Mouse (Mus musculus) hindbrain, embryonic 14.5 days (tissue): ENCODE data around the gene Faap24. TPM values are rescaled to one million over a fixed set of nuclear protein-coding genes. Genes with fewer than 3 reads are reported as not detected.

Source experiments
- ATAC-seq: fragments of 200-750 bp; cut with Nextera tagmentation; 2 replicates; pipeline ENCODE4 v1.8.0; 2017; ENCODE audit warnings: moderate number of reproducible peaks, mild to moderate bottlenecking, moderate TSS enrichment, moderate library complexity; ENCODE audit not compliant: low FRiP score
- DNase-seq: peaks from one replicate; pipeline ENCODE4 v3.0.0-alpha.2; 2015; ENCODE audit warnings: low spot score
- H3K27ac ChIP-seq: fragments of 300-500 bp; sonication (generic); 2 replicates; pipeline ENCODE4 v1.5.1; 2014; ENCODE audit warnings: mild to moderate bottlenecking, moderate library complexity
- H3K27me3 ChIP-seq: fragments of 300-500 bp; sonication (generic); 2 replicates; pipeline ENCODE4 v1.6.1; 2014; ENCODE audit warnings: mild to moderate bottlenecking, low read length, mixed read lengths; ENCODE audit not compliant: control insufficient read depth, insufficient read depth
- H3K36me3 ChIP-seq: fragments of 300-500 bp; sonication (generic); replicated peaks from 2 replicates; pipeline ENCODE4 v1.6.1; 2014; ENCODE audit not compliant: control insufficient read depth, insufficient read depth
- H3K4me1 ChIP-seq: fragments of 300-500 bp; sonication (generic); replicated peaks from 2 replicates; pipeline ENCODE4 v1.6.1; 2014; ENCODE audit warnings: antibody characterized with exemption, low read length, mixed read lengths; ENCODE audit not compliant: control insufficient read depth, insufficient read depth
- H3K4me2 ChIP-seq: fragments of 300-500 bp; sonication (generic); replicated peaks from 2 replicates; pipeline ENCODE4 v1.6.1; 2014; ENCODE audit warnings: mild to moderate bottlenecking, moderate library complexity
- H3K4me3 ChIP-seq: fragments of 300-500 bp; sonication (generic); replicated peaks from 2 replicates; pipeline ENCODE4 v1.5.1; 2014; ENCODE audit warnings: mild to moderate bottlenecking, low read length
- H3K9ac ChIP-seq: fragments of 300-500 bp; sonication (generic); 2 replicates; pipeline ENCODE4 v1.6.1; 2014
- H3K9me3 ChIP-seq: fragments of 300-500 bp; sonication (generic); 2 replicates; pipeline ENCODE4 v1.6.1; 2016; ENCODE audit warnings: low read length; ENCODE audit not compliant: control insufficient read depth
- WGBS: fragments of 180-500 bp; shearing (Covaris S2); extraction: QIAGEN DNeasy Blood & Tissue Kit; methylation state at CpG from one replicate; pipeline ENCODE4 v1.1.7; 2014; 5-methylcytosine and 5-hydroxymethylcytosine counted together
- polyA plus RNA-seq: library from polyadenylated mRNA; unstranded; fragments of >200 nt; fragmentation: Nextera tagmentation; extraction: Ambion mirVana; gene quantifications from 2 replicates; pipeline ENCODE4 v1.2.1, GENCODE M21; 2014

The Faap24 gene
- polyA plus RNA-seq: 14.6 and 17.5 TPM in 2 replicates

DNA sequence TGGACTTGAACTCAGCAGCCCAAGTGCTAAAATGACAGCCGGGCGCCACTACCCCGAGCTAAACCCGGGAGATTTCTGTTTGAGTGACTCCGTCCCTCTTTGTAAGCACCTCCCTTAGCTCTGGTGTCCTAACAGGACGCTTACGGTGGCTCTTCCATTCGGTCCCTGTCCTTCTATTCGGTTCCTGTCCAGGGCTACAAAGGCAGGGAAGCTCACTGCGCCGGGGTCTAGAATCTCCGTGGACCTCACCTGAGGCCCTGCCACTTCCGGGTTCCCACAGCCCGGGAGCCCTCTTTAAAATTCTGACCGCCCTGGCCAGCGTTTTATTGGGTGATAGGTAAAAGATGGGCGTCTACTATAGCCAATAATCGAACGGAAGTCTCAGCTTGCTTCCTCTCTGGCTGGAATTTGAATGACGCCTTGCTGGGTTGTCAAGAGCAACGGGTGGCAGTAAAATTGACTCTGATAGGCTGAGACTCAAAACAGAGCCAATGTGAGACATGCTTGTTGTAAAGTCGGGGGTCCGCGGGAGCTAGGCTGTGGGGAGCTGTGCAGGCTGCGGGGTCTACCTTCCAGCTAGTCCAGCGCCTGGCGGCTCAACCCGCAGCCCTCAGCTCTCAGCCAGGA is at the start of gene Faap24, which contains the start of gene Cep89:
Gene Faap24, minus strand, starts transcription at position 295 of the 627 bp plus-strand sequence.
Gene Cep89, plus strand, starts transcription at position 494 of the 627 bp plus-strand sequence.
- under 1% methylated on average over 28 of the region's 28 CpGs for WGBS
- Histone ChIP-seq H3K4me3 (peak within 1 kb of the TSS; percentile 53), H3K9me3 (no peaks in the 10 kb centered on the region), H3K27me3 (no peaks in the 10 kb centered on the region), H3K4me1 (peaks cover 19% of the 10 kb centered on the region), H3K4me2 (peak within 1 kb of the TSS; percentile 83), H3K36me3 (peaks cover 32% of the 10 kb centered on the region), H3K9ac (peak within 1 kb of the TSS; percentile 70), H3K27ac (0 out of 2 replicates have a peak within 1 kb of the TSS, but pooled peaks have one; percentile 47)
- peak; percentile 99 for ATAC-seq
- DNase-seq: peak; percentile 99

DNA sequence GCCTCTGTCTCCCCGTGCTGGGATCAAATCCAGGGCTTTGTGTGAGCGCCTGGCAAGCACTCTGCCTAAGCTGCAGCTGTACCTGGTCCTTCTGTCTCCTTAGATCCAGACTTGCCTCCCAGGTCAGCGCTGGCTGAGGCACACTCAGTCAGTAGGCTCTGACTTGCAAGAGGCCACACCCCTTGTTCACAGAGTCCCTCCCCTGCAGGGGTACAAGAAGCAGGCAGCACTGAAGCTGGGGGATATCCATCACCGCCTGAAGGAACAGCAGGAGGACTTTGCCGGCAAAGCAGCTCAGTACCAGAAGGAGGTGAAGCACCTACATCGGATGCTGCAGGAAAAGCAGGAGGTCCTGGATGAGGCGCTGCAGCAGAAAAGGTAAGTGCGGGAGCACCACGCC is 38.6 kb upstream of the Faap24 start:
- WGBS: 83% methylated on average over 9 of the region's 9 CpGs
- Histone ChIP-seq H3K4me2 (no peak overlapping the region), H3K9ac (no peak overlapping the region), H3K27ac (no peak overlapping the region), H3K9me3 (no peaks in the 10 kb centered on the region), H3K27me3 (no peaks in the 10 kb centered on the region), H3K4me1 (no peaks in the 10 kb centered on the region), H3K4me3 (no peak overlapping the region), H3K36me3 (peaks cover 62% of the 10 kb centered on the region)
- ATAC-seq (no peak), DNase-seq (no peak)

DNA sequence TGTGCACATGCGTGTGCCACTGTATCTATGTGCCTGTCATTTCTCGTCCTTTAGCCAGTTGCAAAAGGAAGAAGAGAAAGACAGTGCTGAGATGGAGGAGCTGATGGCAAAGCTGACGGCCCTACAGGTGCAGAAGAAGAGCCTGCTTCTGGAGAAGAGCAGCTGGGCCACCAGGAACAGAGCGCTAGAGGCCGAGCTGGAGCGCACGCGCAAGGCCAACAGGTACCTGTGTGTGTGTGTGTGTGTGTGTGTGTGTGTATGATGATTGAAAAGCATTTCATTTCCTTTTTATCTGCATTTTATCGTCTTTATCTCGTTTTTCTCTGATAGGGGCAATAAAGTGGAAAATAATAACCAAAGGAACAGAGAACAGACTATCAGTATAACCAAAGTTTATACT is 31.5 kb upstream of the Faap24 start:
- ATAC-seq: no peak

DNA sequence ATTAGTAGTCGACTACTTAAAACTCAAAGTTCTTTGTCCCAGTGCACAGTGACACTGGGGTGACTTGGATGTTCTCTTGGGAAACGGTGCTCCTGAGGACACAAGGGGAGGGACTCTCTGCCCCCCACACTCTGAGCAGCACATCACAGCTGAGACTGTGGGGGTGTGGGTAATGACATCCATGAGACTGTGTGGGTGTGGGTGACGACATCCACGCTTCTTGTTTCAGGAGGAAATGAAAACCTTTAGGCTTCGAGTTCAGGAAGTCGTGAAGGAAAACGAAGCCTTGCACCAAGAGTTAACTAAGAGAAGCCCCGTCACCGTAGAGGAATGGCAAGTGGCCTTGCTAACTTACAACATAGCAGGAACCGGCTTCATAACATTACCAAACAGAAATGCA is 26.4 kb upstream of the Faap24 start:
- Histone ChIP-seq H3K4me1 (no peaks in the 10 kb centered on the region), H3K9me3 (no peaks in the 10 kb centered on the region), H3K27me3 (no peaks in the 10 kb centered on the region), H3K4me3 (no peak overlapping the region), H3K9ac (no peak overlapping the region), H3K36me3 (peaks cover 86% of the 10 kb centered on the region), H3K27ac (no peak overlapping the region), H3K4me2 (no peak overlapping the region)
- no peak for DNase-seq
- ATAC-seq: no peak
- WGBS: 90% methylated on average over 10 of the region's 10 CpGs

More for the DNA sequence above, 31.5 kb upstream of the Faap24 start:
- H3K27ac ChIP-seq: no peak overlapping the region
- H3K27me3 ChIP-seq: no peaks in the 10 kb centered on the region
- H3K9ac ChIP-seq: no peak overlapping the region
- DNase-seq: no peak
- no peaks in the 10 kb centered on the region for H3K9me3 ChIP-seq
- H3K4me2 ChIP-seq: no peak overlapping the region
- H3K4me1 ChIP-seq: no peaks in the 10 kb centered on the region
- WGBS: 96% methylated on average over 10 of the region's 10 CpGs
- H3K4me3 ChIP-seq: no peak overlapping the region
- peaks cover 83% of the 10 kb centered on the region for H3K36me3 ChIP-seq

DNA sequence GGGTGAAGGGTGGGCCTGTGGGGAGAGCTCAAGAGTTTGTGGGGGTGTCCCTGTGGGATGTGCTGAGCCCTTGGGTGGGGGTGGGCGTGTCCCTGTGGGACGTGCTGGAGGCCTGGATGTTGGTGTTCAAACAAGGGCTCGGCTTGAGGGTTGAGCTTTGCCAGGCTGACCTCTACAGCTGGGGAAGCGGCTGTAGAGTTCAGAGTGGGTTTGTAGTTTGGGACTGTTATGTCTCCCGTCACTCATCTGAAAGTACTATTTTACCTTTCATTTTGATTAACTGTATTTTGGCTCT is 20.0 kb upstream of the Faap24 start:
- ATAC-seq (no peak), DNase-seq (no peak)
- Histone ChIP-seq H3K9ac (no peak overlapping the region), H3K27me3 (no peaks in the 10 kb centered on the region), H3K9me3 (no peaks in the 10 kb centered on the region), H3K27ac (no peak overlapping the region), H3K4me3 (no peak overlapping the region), H3K36me3 (peaks cover 69% of the 10 kb centered on the region), H3K4me1 (no peaks in the 10 kb centered on the region), H3K4me2 (no peak overlapping the region)
- WGBS: 92% methylated on average over 5 of the region's 5 CpGs

DNA sequence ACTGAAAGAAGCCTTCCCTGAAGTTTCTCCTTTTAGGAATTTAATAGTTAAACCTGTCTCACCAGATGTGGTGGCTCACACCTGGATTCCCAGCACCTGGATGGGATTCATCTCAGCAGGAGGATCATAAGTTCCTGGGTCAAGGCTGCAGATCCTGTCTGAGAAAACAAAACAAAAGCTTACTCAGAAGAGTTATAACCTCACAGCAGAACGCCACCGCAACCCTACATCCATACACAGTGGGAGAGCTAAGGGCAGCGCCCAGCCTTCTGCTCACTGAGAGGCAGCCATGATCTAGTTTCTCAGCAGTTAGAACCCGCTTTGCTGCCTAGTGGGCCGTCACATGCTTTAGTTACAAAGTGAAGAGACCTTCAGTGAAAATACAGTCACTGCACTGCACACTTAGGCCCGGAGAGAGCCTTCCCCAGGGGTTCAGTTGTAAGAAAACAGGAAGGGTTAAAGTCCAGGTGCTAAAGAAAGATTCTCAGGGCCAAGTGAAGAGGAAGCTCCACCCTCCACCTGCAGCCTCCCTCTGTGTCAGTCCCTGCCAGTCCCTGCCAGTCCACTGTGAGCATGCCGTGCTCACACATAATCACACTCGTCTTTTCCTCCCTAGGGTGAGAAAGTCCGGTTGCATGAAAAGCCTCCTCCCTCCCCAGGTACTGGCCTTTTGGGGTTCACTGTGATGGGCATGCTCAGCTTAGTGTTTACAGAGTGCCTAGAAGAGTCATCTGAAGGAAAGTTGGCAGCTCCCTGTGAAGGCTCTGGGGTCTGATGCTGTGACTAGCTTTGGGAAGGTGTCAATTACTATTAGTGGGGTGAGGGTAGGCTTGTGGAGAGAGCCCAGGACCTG is 19.4 kb upstream of the Faap24 start:
- no peaks in the 10 kb centered on the region for H3K4me1 ChIP-seq
- no peak overlapping the region for H3K4me3 ChIP-seq
- ATAC-seq (no peak), DNase-seq (no peak)
- H3K36me3 ChIP-seq: peaks cover 67% of the 10 kb centered on the region
- H3K4me2 ChIP-seq: no peak overlapping the region
- no peaks in the 10 kb centered on the region for H3K27me3 ChIP-seq
- no peaks in the 10 kb centered on the region for H3K9me3 ChIP-seq
- WGBS: 91% methylated on average over 9 of the region's 9 CpGs
- no peak overlapping the region for H3K27ac ChIP-seq
- H3K9ac ChIP-seq: no peak overlapping the region

DNA sequence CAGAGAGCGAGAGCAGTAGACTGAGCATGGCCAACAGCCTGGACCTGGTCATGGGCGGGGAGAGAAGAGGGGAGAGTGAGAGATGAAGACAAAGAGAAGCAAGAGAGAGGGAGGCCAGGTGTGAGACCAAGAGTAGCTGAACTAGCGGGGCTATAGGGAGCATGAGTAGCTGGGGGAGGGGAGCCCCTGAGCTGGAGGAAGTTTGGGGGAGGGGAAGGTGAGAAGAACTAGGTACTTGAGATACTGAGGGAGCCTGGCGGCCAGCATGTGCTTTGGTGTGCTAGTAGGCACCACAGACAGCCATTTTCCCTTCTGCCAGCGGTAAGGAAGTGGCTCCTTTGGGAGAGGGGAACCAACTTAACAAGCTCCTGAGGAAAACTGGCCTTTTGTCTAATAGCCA is 18.6 kb upstream of the Faap24 start:
- Histone ChIP-seq H3K4me1 (no peaks in the 10 kb centered on the region), H3K36me3 (peaks cover 67% of the 10 kb centered on the region), H3K4me2 (no peak overlapping the region), H3K9ac (no peak overlapping the region), H3K27ac (no peak overlapping the region), H3K27me3 (no peaks in the 10 kb centered on the region), H3K4me3 (no peak overlapping the region), H3K9me3 (no peaks in the 10 kb centered on the region)
- ATAC-seq (no peak), DNase-seq (no peak)
- WGBS: 83% methylated on average over 5 of the region's 5 CpGs

DNA sequence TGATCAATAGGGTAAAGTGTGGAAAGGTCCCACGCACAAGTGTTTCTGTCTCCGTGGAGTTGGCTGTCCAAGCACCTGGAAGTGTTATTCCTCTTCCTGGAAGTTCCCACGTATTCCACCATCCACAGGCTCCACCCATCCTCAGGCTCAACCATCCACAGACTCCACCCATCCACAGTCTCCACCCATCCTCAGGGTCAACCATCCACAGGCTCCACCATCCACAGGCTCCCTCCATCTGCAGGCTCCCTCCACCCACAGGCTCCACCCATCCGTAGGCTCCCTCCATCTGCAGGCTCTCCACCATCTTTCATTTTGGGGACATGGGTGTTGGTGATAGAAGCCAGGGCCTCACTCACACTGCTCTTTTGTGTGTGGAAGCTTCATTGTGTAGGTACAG is 4.5 kb upstream of the Faap24 start:
- Histone ChIP-seq H3K27ac (no peak overlapping the region), H3K9me3 (no peaks in the 10 kb centered on the region), H3K4me2 (no peak overlapping the region), H3K27me3 (no peaks in the 10 kb centered on the region), H3K36me3 (peaks cover 54% of the 10 kb centered on the region), H3K9ac (no peak overlapping the region), H3K4me1 (peaks cover 11% of the 10 kb centered on the region), H3K4me3 (no peak overlapping the region)
- ATAC-seq (no peak), DNase-seq (no peak)
- WGBS: 84% methylated on average over 4 of the region's 4 CpGs

DNA sequence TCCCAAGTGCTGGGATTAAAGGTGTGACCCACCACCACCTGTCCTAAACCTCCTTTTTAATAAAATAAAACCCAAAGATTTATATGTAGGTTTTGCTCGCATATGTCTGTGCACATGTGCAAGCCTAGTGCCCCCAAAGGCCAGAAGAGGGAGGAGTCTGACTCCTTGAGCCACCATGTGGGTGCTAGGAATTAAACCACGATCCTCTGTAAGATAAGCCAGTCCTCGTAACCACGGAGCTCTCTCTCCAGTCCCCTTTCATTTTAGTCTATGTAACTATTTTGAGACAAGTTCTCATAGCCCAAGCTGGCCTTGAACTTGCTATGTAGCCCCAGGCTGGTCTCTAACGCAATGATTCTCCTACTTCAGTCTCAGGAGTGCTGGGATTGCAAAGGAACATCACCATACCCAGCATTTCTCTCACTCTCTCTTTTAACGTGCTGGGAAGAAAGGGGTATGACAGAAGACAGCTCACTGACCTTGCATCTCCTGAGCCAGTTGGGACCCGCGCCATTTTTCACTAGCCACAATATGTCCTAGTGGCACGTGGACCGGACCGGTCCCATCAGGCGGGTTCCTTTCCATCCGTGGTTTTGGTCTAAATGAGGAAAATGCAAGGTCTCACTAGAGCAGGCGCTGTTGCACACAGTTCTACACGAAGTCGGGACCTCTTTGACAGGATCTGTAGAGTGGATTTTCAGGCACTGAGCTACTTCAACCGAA is 741 bp downstream of the Faap24 start:
- Histone ChIP-seq H3K4me2 (peak overlapping the region; percentile 69), H3K9ac (peak overlapping the region; percentile 58; the same call in 1 of the 2 replicates), H3K4me3 (peak overlapping the region; percentile 53), H3K9me3 (no peaks in the 10 kb centered on the region), H3K4me1 (peaks cover 19% of the 10 kb centered on the region), H3K27me3 (no peaks in the 10 kb centered on the region), H3K27ac (no peak overlapping the region), H3K36me3 (peaks cover 30% of the 10 kb centered on the region)
- ATAC-seq (no peak), DNase-seq (no peak)
- WGBS: 18% methylated on average over 17 of the region's 17 CpGs
